In genomic region chr13:29604241-29604640, GRCm38 (mm10) we compare ENCODE assay signal across 8 mouse cellular contexts.
DNase-seq lines count a peak whose midpoint lies in the region; ATAC-seq and TF ChIP-seq lines count a peak whose summit lies in the region.

No protein-coding gene starts in this region.

- TF ChIP-seq CTCF in spleen, adult 2 months (IDR thresholded peaks at IDR 0.05; ENCODE audit: extremely low read depth, insufficient read depth, insufficient read length, insufficient replicate concordance): peak; percentile 62; the same call in 1 of the 2 replicates
- TF ChIP-seq CTCF in kidney, adult 2 months (conservative IDR thresholded peaks at IDR 0.05; ENCODE audit: insufficient read depth, insufficient read length, low read depth, low read length): peak; percentile 82
- peak; percentile 69 for TF ChIP-seq CTCF in liver, embryonic 14.5 days (IDR thresholded peaks at IDR 0.05; ENCODE audit: low read depth)

- H3K27ac ChIP-seq in spleen, adult 2 months (ENCODE audit: insufficient read depth, low read length): no peak overlapping the region
- H3K27ac ChIP-seq in kidney, adult 2 months (ENCODE audit: insufficient read depth, low read depth, low read length): no peak overlapping the region
- no peak overlapping the region for H3K27ac ChIP-seq in liver, embryonic 14.5 days
- no peak overlapping the region for H3K27ac ChIP-seq in neural tube, embryonic 15.5 days (replicated peaks)

- no peaks in the 10 kb centered on the region for H3K9me3 ChIP-seq in liver, embryonic 14.5 days (ENCODE audit: control insufficient read depth, low read length)
- no peaks in the 10 kb centered on the region for H3K9me3 ChIP-seq in neural tube, embryonic 15.5 days (replicated peaks)

- H3K9ac ChIP-seq in liver, embryonic 14.5 days (replicated peaks): no peak overlapping the region
- H3K9ac ChIP-seq in neural tube, embryonic 15.5 days (replicated peaks): no peak overlapping the region

- H3K4me3 ChIP-seq in spleen, adult 2 months (ENCODE audit: extremely low read depth, insufficient read depth, insufficient read length): no peak overlapping the region
- no peak overlapping the region for H3K4me3 ChIP-seq in kidney, adult 2 months (ENCODE audit: insufficient read depth, low read depth, low read length)
- no peak overlapping the region for H3K4me3 ChIP-seq in liver, embryonic 14.5 days (ENCODE audit: insufficient read depth in 1 of 2, low read depth in 2 of 2, low read length in 2 of 2)
- no peak overlapping the region for H3K4me3 ChIP-seq in neural tube, embryonic 15.5 days (replicated peaks)

- DNase-seq in spleen, adult 2 months (ENCODE audit: low read depth in 1 of 2, low spot score in 2 of 2): peak in 1 of 2 experiments; percentile 33
- DNase-seq in spleen, adult 12 weeks (ENCODE audit: low spot score): no peak
- peak; percentile 42 to 72 for DNase-seq in cerebellum, postnatal 4 days (ENCODE audit: low spot score in 2 of 2)
- peak; percentile 71 for DNase-seq in gastrocnemius, postnatal 14 days
- peak; percentile 65 for DNase-seq in kidney, adult 2 months
- DNase-seq in liver, embryonic 14.5 days (ENCODE audit: low read depth in 3 of 3, low spot score in 3 of 3): no peak
- peak; percentile 85 for DNase-seq in thymus, postnatal 4 days

- no peaks in the 10 kb centered on the region for H3K27me3 ChIP-seq in spleen, adult 2 months (ENCODE audit: control insufficient read depth, insufficient read depth, low read length)
- no peaks in the 10 kb centered on the region for H3K27me3 ChIP-seq in kidney, adult 2 months (replicated peaks; ENCODE audit: control insufficient read depth, insufficient read depth, low read length)
- H3K27me3 ChIP-seq in liver, embryonic 14.5 days (ENCODE audit: control insufficient read depth, insufficient read depth, low read length): no peaks in the 10 kb centered on the region
- H3K27me3 ChIP-seq in neural tube, embryonic 15.5 days (replicated peaks): no peaks in the 10 kb centered on the region

- no peak for TF ChIP-seq POLR2A in spleen, adult 2 months (IDR thresholded peaks at IDR 0.05; ENCODE audit: low read depth, low read length)
- TF ChIP-seq POLR2A in kidney, adult 2 months (IDR thresholded peaks at IDR 0.05; ENCODE audit: low read depth, low read length): no peak

- H3K4me2 ChIP-seq in liver, embryonic 14.5 days (ENCODE audit: low read depth): no peak overlapping the region
- H3K4me2 ChIP-seq in neural tube, embryonic 15.5 days: no peak overlapping the region

- 42% methylated on average over 7 of the region's 7 CpGs for WGBS in spleen, adult 2 months
- WGBS in kidney, adult 2 months: 21% methylated on average over 7 of the region's 7 CpGs
- 38% methylated on average over 6 of the region's 7 CpGs for WGBS in liver, embryonic 14.5 days (ENCODE audit: insufficient replicate concordance)
- WGBS in neural tube, embryonic 15.5 days: 28% methylated on average over 6 of the region's 7 CpGs

- intact Hi-C loops in gastrocnemius, postnatal 14 days (cut with DNase I; ENCODE audit: low total_unique reads): loop anchor here (2.0 kb wide), 1 partner anchor 645 kb away; no protein-coding TSS in a partner anchor

- H3K36me3 ChIP-seq in spleen, adult 2 months (ENCODE audit: control insufficient read depth, insufficient read depth, low read length): no peaks in the 10 kb centered on the region
- H3K36me3 ChIP-seq in kidney, adult 2 months (ENCODE audit: control insufficient read depth, insufficient read depth, low read length): no peaks in the 10 kb centered on the region
- no peaks in the 10 kb centered on the region for H3K36me3 ChIP-seq in liver, embryonic 14.5 days (replicated peaks; ENCODE audit: control insufficient read depth, insufficient read depth, low read depth)
- no peaks in the 10 kb centered on the region for H3K36me3 ChIP-seq in neural tube, embryonic 15.5 days

- no peak for TF ChIP-seq EP300 in liver, embryonic 14.5 days (IDR thresholded peaks at IDR 0.05; ENCODE audit: low read depth)

- H3K4me1 ChIP-seq in spleen, adult 2 months (ENCODE audit: control insufficient read depth, insufficient read depth, insufficient read length): peaks cover 2% of the 10 kb centered on the region; the same call in 1 of the 2 replicates
- peaks cover 11% of the 10 kb centered on the region for H3K4me1 ChIP-seq in kidney, adult 2 months (ENCODE audit: control insufficient read depth, insufficient read depth, low read length)
- H3K4me1 ChIP-seq in liver, embryonic 14.5 days (replicated peaks; ENCODE audit: control insufficient read depth in 2 of 2, insufficient read depth in 2 of 2, low read length in 1 of 2): no peaks in the 10 kb centered on the region
- H3K4me1 ChIP-seq in neural tube, embryonic 15.5 days: peaks cover 3% of the 10 kb centered on the region; the same call in 1 of the 2 replicates

- ATAC-seq in liver, embryonic 14.5 days (ENCODE audit: insufficient read depth): no peak
- peak; percentile 83 for ATAC-seq in neural tube, embryonic 15.5 days (ENCODE audit: low FRiP score)

Comparison
In these comparisons a context has a peak if more than half of its experiments do, and no peak if none do; other contexts are left out.
1. DNase-seq: peak in cerebellum, postnatal 4 days (2 of 2), gastrocnemius, postnatal 14 days (single experiment), kidney, adult 2 months (single experiment) and thymus, postnatal 4 days (single experiment); none in spleen, adult 12 weeks (single experiment) and liver, embryonic 14.5 days (0 of 3).
2. Peak in every context shown above with its lines, with median percentiles within 50 percentile points of each other: CTCF ChIP-seq.